Mouse (Mus musculus) hindbrain, embryonic 11.5 days (tissue): ENCODE results near the gene Dock7. TPM values are rescaled to one million over a fixed set of nuclear protein-coding genes. Genes with fewer than 3 reads are reported as not detected.

Experiments used
- ATAC-seq: fragments of 200-750 bp; cut with Nextera tagmentation; 2 replicates; pipeline ENCODE4 v1.8.0; 2017; ENCODE audit warnings: mild to moderate bottlenecking, moderate TSS enrichment, moderate library complexity; ENCODE audit not compliant: low FRiP score
- DNase-seq: peaks from one replicate; pipeline ENCODE4 v3.0.0-alpha.2; 2015; ENCODE audit warnings: low spot score
- H3K27ac ChIP-seq: fragments of 300-500 bp; sonication (generic); 2 replicates; pipeline ENCODE4 v1.5.1; 2014; ENCODE audit warnings: mild to moderate bottlenecking, low read depth, low read length
- H3K27me3 ChIP-seq: fragments of 300-500 bp; sonication (generic); 2 replicates; pipeline ENCODE4 v1.6.1; 2014; ENCODE audit warnings: mild to moderate bottlenecking, low read length, moderate library complexity, mixed read lengths; ENCODE audit not compliant: control insufficient read depth, insufficient read depth
- H3K36me3 ChIP-seq: fragments of 300-500 bp; sonication (generic); 2 replicates; pipeline ENCODE4 v1.6.1; 2014; ENCODE audit warnings: mild to moderate bottlenecking, low read length, moderate library complexity, mixed read lengths; ENCODE audit not compliant: control insufficient read depth, insufficient read depth
- H3K4me1 ChIP-seq: fragments of 300-500 bp; sonication (generic); replicated peaks from 2 replicates; pipeline ENCODE4 v1.6.1; 2014; ENCODE audit warnings: low read length, mixed read lengths; ENCODE audit not compliant: control insufficient read depth, insufficient read depth
- H3K4me2 ChIP-seq: fragments of 300-500 bp; sonication (generic); replicated peaks from 2 replicates; pipeline ENCODE4 v1.6.1; 2014; ENCODE audit warnings: mild to moderate bottlenecking, low read depth, low read length
- H3K4me3 ChIP-seq: fragments of 300-500 bp; sonication (generic); 2 replicates; pipeline ENCODE4 v1.5.1; 2014; ENCODE audit warnings: low read depth, low read length
- H3K9ac ChIP-seq: fragments of 300-500 bp; sonication (generic); 2 replicates; pipeline ENCODE4 v1.6.1; 2014; ENCODE audit warnings: low read depth, low read length
- H3K9me3 ChIP-seq: fragments of 300-500 bp; sonication (generic); 2 replicates; pipeline ENCODE4 v1.6.1; 2016; ENCODE audit warnings: low read length; ENCODE audit not compliant: control insufficient read depth
- WGBS: fragments of 180-500 bp; shearing (Covaris S2); extraction: QIAGEN DNeasy Blood & Tissue Kit; methylation state at CpG from one replicate; pipeline ENCODE4 v1.1.7; 2014; 5-methylcytosine and 5-hydroxymethylcytosine counted together
- polyA plus RNA-seq: library from polyadenylated mRNA; unstranded; fragments of >200 nt; fragmentation: Nextera tagmentation; extraction: Ambion mirVana; gene quantifications from 2 replicates; pipeline ENCODE4 v1.2.1, GENCODE M21; 2014

Dock7 gene
- polyA plus RNA-seq = 104 and 110 TPM in 2 replicates

DNA sequence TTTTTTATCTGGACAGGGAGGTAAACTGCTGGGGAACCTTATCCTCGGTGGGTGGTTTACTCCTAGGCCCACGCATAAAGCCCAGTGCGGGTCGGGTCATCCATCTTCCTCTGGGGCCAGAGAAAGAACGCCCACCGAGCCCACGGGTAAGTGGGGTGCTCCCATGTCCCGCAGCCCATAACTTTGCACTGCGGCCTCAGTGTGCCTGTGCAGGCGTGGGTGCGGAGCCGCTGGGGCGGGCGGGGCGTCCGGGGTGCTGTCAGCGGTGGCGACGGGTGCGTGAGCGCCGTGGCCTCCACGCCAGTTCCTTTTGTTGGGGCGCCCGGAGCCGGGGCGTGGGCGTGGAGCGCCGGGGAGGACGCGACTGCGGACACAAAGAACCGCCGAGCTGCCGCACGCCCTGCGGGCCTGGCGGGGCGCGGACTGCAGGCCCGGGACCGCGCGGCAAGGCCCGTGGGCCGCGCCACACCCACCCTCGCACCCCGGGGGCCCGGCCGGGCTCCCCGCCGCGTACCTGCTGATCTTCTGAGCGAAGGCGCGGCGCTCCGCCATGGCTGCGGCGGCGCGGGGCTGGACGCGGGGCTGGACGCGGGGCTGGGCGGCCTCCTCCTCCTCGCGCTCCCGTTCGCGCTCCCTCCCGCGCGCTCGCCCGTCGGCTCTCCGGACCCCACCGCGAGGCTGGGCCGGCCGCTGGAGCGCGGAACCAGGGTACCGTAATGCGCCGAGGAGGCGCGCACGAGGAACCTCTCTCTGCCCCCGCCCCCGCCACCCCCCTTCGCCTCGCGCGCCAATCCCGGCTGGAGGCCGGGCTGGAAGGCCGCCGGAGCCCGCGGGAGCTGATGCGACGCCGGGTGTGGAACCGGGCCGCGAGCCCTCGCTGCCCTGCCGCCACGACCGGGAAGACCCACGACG lies at the start of gene Dock7:
TSS of gene Dock7 (minus strand) at position 705 of the 912 bp plus-strand sequence.
- H3K9me3 ChIP-seq = no peaks in the 10 kb centered on the region
- H3K36me3 ChIP-seq = no peaks in the 10 kb centered on the region
- peaks cover 5% of the 10 kb centered on the region for H3K4me1 ChIP-seq
- ATAC-seq (peak; percentile 96), DNase-seq (peak; percentile 95)
- peak within 1 kb of the TSS; percentile 97 for H3K9ac ChIP-seq
- no peaks in the 10 kb centered on the region for H3K27me3 ChIP-seq
- peak within 1 kb of the TSS; percentile 65 for H3K4me2 ChIP-seq
- under 1% methylated on average over 60 of the region's 117 CpGs for WGBS
- peak within 1 kb of the TSS; percentile 96 for H3K4me3 ChIP-seq
- peak within 1 kb of the TSS; percentile 84 for H3K27ac ChIP-seq

DNA sequence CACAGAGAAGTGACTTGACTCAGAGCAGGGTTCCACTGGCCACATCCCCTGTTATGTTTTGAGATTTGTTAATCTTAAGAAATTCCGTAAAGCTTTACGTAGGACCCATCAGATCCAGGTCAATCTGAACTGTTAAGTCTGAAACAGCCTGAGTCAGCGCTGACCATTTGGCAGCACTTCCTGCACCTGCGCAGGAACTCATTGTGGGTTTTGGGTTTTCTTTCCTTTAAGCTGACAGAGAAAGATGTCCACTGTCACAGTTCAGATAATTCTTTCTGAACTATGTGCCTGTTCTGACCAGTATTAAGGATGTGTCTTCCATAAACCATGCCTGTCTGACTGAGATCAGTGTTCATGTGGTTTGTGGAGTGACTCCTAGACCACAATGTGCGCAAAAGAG lies 48.2 kb upstream of the Dock7 start:
- no peak overlapping the region for H3K27ac ChIP-seq
- no peaks in the 10 kb centered on the region for H3K4me1 ChIP-seq
- ATAC-seq (no peak), DNase-seq (no peak)
- no peak overlapping the region for H3K4me2 ChIP-seq
- H3K36me3 ChIP-seq = no peaks in the 10 kb centered on the region
- no peaks in the 10 kb centered on the region for H3K27me3 ChIP-seq
- 96% methylated on average over 5 of the region's 5 CpGs for WGBS
- H3K9ac ChIP-seq = no peak overlapping the region
- no peaks in the 10 kb centered on the region for H3K9me3 ChIP-seq
- H3K4me3 ChIP-seq = no peak overlapping the region

GRCm38 (mm10) chr4:99163547-99163946 lies 42.8 kb upstream of the Dock7 start:
- peak; percentile 37 for DNase-seq
- peak; percentile 66; the same call in 1 of the 2 replicates for ATAC-seq
- 12% methylated on average over 4 of the region's 4 CpGs for WGBS

GRCm38 (mm10) chr4:99163001-99163400 lies 42.3 kb upstream of the Dock7 start:
- H3K9ac ChIP-seq = no peak overlapping the region
- no peaks in the 10 kb centered on the region for H3K9me3 ChIP-seq
- 62% methylated on average over 9 of the region's 9 CpGs for WGBS
- H3K27ac ChIP-seq = no peak overlapping the region
- no peaks in the 10 kb centered on the region for H3K36me3 ChIP-seq
- H3K27me3 ChIP-seq = peaks cover 6% of the 10 kb centered on the region; the same call in 1 of the 2 replicates
- H3K4me2 ChIP-seq = no peak overlapping the region
- no peak overlapping the region for H3K4me3 ChIP-seq
- no peaks in the 10 kb centered on the region for H3K4me1 ChIP-seq
- no peak for ATAC-seq
- no peak for DNase-seq

More at GRCm38 (mm10) chr4:99163547-99163946, 42.8 kb upstream of the Dock7 start:
- Histone ChIP-seq H3K9ac (no peak overlapping the region), H3K4me2 (no peak overlapping the region), H3K4me1 (no peaks in the 10 kb centered on the region), H3K4me3 (no peak overlapping the region), H3K27ac (no peak overlapping the region), H3K9me3 (no peaks in the 10 kb centered on the region), H3K27me3 (peaks cover 6% of the 10 kb centered on the region; the same call in 1 of the 2 replicates), H3K36me3 (no peaks in the 10 kb centered on the region)

GRCm38 (mm10) chr4:99161457-99161971 lies 40.8 kb upstream of the Dock7 start:
- peak; percentile 23 for DNase-seq
- H3K4me3 ChIP-seq = no peak overlapping the region
- H3K9ac ChIP-seq = no peak overlapping the region
- no peaks in the 10 kb centered on the region for H3K4me1 ChIP-seq
- ATAC-seq = no peak
- WGBS = 18% methylated on average over 6 of the region's 6 CpGs
- H3K9me3 ChIP-seq = no peaks in the 10 kb centered on the region
- H3K27me3 ChIP-seq = peaks cover 6% of the 10 kb centered on the region; the same call in 1 of the 2 replicates
- H3K36me3 ChIP-seq = no peaks in the 10 kb centered on the region
- H3K27ac ChIP-seq = no peak overlapping the region
- H3K4me2 ChIP-seq = no peak overlapping the region

GRCm38 (mm10) chr4:99160899-99161298 lies 40.2 kb upstream of the Dock7 start:
- Histone ChIP-seq H3K27ac (no peak overlapping the region), H3K4me2 (no peak overlapping the region), H3K9ac (no peak overlapping the region), H3K4me3 (no peak overlapping the region), H3K4me1 (no peaks in the 10 kb centered on the region), H3K9me3 (no peaks in the 10 kb centered on the region), H3K27me3 (peaks cover 6% of the 10 kb centered on the region; the same call in 1 of the 2 replicates), H3K36me3 (no peaks in the 10 kb centered on the region)
- DNase-seq (no peak), ATAC-seq (no peak)
- WGBS = 32% methylated on average over 5 of the region's 5 CpGs

GRCm38 (mm10) chr4:99160414-99160813 lies 39.7 kb upstream of the Dock7 start:
- WGBS = 16% methylated on average over 3 of the region's 3 CpGs
- Histone ChIP-seq H3K9ac (no peak overlapping the region), H3K27me3 (peaks cover 6% of the 10 kb centered on the region; the same call in 1 of the 2 replicates), H3K27ac (no peak overlapping the region), H3K9me3 (no peaks in the 10 kb centered on the region), H3K4me1 (no peaks in the 10 kb centered on the region), H3K4me2 (no peak overlapping the region), H3K4me3 (no peak overlapping the region), H3K36me3 (no peaks in the 10 kb centered on the region)
- DNase-seq (peak; percentile 28), ATAC-seq (no peak)

DNA sequence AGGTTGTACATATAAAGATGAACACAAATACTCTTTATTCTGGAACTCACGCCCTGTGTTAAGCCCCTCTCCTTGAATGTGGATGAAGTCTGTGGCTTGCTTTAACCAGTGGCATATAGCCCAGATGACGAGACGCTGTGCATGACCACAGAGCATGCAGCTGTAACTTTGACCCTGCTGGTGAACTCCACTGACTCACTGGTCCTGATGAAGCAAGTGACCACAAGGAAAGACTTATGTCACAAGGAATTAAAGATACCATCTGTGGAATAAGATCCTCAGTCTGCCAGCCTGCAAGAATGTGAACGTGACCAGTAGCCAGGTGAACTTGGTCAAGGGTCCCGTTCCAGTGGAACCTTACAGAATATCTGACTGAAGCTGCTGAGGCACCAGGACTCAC lies 37.8 kb upstream of the Dock7 start:
- no peak for ATAC-seq
- Histone ChIP-seq H3K27me3 (peaks cover 6% of the 10 kb centered on the region; the same call in 1 of the 2 replicates), H3K4me1 (no peaks in the 10 kb centered on the region), H3K36me3 (no peaks in the 10 kb centered on the region), H3K4me3 (no peak overlapping the region), H3K27ac (no peak overlapping the region), H3K9ac (no peak overlapping the region), H3K9me3 (no peaks in the 10 kb centered on the region), H3K4me2 (no peak overlapping the region)
- 91% methylated on average over 5 of the region's 5 CpGs for WGBS
- DNase-seq = no peak
